Mouse (Mus musculus): ENCODE measurements at regions not wholly inside any gene's neighbourhood (a gene's known extent, or its start where the extent isn't known, plus 50 kb on each side); places are given as distances from the start of the nearest gene placed in this dataset.

GRCm38 (mm10) chr17:83164728-83165127 lies 50.4 kb upstream of the Pkdcc start:
- peaks cover 47% of the 10 kb centered on the region for H3K27me3 ChIP-seq (ENCODE audit: control insufficient read depth, insufficient read depth, low read length)

GRCm38 (mm10) chr17:83165140-83165539 lies 50.0 kb upstream of the Pkdcc start:
- no peak overlapping the region for H3K9ac ChIP-seq (ENCODE audit: low read depth, low read length, severe bottlenecking)
- peaks cover 9% of the 10 kb centered on the region for H3K4me1 ChIP-seq (ENCODE audit: control insufficient read depth, insufficient read depth, low read length)
- TF ChIP-seq POLR2A (IDR thresholded peaks at IDR 0.05; ENCODE audit: borderline replicate concordance, extremely low read depth, insufficient read depth, insufficient read length), result no peak
- no peak for DNase-seq (ENCODE audit: low spot score)
- H3K36me3 ChIP-seq (ENCODE audit: control insufficient read depth, insufficient read depth, low read length), result no peaks in the 10 kb centered on the region
- H3K4me3 ChIP-seq (replicated peaks; ENCODE audit: low read length), result no peak overlapping the region
- no peak for ATAC-seq (ENCODE audit: low FRiP score, low read depth)
- 30% methylated on average over 4 of the region's 4 CpGs for WGBS
- H3K27ac ChIP-seq (replicated peaks; ENCODE audit: low read depth, low read length), result no peak overlapping the region
- H3K4me2 ChIP-seq (replicated peaks; ENCODE audit: low read depth, low read length, severe bottlenecking), result no peak overlapping the region
- H3K9me3 ChIP-seq (ENCODE audit: control insufficient read depth, low read length), result no peaks in the 10 kb centered on the region
- H3K27me3 ChIP-seq (ENCODE audit: control insufficient read depth, insufficient read depth, low read length), result peaks cover 47% of the 10 kb centered on the region

More at GRCm38 (mm10) chr17:83164728-83165127, 50.4 kb upstream of the Pkdcc start:
- Histone ChIP-seq H3K4me2 (replicated peaks; ENCODE audit: low read depth, low read length, severe bottlenecking) (no peak overlapping the region), H3K36me3 (ENCODE audit: control insufficient read depth, insufficient read depth, low read length) (no peaks in the 10 kb centered on the region), H3K9me3 (ENCODE audit: control insufficient read depth, low read length) (no peaks in the 10 kb centered on the region), H3K27ac (replicated peaks; ENCODE audit: low read depth, low read length) (no peak overlapping the region), H3K9ac (ENCODE audit: low read depth, low read length, severe bottlenecking) (no peak overlapping the region), H3K4me1 (ENCODE audit: control insufficient read depth, insufficient read depth, low read length) (peaks cover 9% of the 10 kb centered on the region), H3K4me3 (replicated peaks; ENCODE audit: low read length) (no peak overlapping the region)
- ATAC-seq (ENCODE audit: low FRiP score, low read depth) (no peak), DNase-seq (ENCODE audit: low spot score) (no peak)
- TF ChIP-seq POLR2A (IDR thresholded peaks at IDR 0.05; ENCODE audit: borderline replicate concordance, extremely low read depth, insufficient read depth, insufficient read length), result no peak
- WGBS, result 13% methylated on average over 4 of the region's 4 CpGs
